Mouse (Mus musculus): Measurements from ENCODE around the gene Zfp94.

Gene Zfp94

DNA sequence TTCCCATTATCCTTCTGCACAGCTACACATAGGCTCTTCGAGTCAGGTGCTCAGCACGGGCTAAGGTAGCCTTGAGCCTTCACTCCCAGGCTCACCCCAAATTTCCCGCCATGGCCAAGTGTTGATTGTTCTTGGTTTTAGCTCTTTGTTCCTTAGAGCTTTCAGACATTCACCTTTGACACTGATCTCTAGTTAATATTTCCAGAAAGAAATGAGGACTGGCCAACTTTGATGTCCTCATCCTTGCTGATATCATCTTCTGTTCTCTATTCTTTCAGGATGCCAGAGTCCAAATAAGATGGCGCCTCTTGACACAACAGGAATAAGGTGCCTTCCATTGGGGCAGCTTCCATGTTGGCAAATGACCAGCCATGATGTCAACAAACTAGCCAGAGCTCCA is 42.0 kb downstream of the Zfp94 start:
- no peak for DNase-seq (ENCODE audit: low read depth)

DNA sequence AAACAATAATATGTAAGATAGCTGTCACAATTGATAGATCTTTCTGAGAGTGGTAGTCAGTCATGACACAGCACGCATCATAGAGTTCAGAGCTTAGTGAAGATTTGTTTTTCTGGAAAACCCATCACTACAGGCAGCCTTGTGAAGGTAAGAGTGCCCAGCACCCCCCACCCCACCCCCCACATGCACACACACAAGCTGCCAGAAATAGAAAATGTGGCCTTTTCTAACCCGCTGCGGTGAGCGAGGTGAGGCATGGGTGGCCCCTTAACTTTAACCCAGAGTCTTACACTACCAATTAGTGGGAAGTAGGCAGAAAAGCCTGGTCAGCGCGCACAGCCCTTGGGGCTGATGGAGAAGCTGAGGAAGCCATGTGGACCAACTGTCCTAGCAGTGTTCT is 45.3 kb downstream of the Zfp94 start:
- DNase-seq (ENCODE audit: low read depth) = no peak

GRCm38 (mm10) chr7:24270288-24270672 is 46.2 kb downstream of the Zfp94 start, which contains the start of gene Zfp93:
TSS of gene Zfp93 (plus strand) at chr7:24270420.
- peak; percentile 61 for DNase-seq (ENCODE audit: low read depth)

DNA sequence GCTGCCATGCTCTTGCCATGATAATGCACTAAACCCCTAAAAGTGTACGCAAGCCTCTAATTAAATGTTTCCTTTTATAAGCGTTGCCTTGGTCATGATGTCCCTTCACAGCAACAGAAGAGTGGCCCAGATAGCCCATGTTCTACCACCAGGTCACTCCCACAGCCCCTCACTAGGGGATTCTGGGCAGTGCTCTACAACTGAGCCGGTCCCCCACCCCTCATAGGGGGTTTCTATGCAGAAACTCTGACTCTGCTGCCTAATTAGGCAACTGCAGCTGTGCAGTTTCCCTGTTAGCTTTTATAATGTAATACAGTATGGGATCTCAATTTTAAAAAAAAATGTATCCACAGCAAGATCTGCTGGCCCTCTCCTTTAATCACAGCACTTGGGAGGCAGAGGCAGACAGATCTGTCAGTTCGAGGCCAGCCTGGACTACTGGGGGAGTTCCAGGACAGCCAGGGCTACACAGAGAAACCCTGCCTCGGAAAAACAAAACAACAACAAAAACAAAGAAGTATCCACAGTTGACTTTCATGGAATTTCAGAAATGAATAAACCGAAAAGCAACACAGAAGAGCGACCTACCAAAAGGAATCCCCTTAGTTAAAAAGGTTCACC is 46.7 kb downstream of the Zfp94 start:
- DNase-seq (ENCODE audit: low read depth) = no peak

DNA sequence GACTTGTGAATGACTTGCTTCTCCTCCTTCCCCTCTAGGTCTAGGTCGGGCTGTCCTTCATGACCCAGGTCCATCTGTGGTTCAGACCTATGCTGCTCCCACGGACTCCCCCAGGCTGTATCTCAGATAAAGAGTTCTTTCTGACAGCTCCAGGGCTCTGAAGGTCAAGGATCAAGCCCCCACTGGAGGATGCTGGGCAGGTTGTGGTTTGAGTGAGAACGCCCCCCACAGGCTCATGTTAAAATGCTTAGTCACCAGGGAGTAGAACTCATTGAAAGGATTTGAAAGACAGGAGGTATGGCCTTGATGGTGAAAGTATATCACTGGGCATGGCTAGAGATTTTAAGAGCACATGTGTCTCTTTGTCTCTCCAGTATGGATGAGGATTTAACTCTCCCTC is 47.2 kb downstream of the Zfp94 start:
- no peak for DNase-seq (ENCODE audit: low read depth)

- no peak for DNase-seq (ENCODE audit: low read depth)
Measured at GRCm38 (mm10) chr7:24268176-24269155, 48.0 kb downstream of the Zfp94 start.

GRCm38 (mm10) chr7:24260000-24260312 is 56.5 kb downstream of the Zfp94 start:
- DNase-seq (ENCODE audit: low read depth) = no peak

- no peak for DNase-seq (ENCODE audit: low read depth)
Measured at GRCm38 (mm10) chr7:24259306-24259999, 57.0 kb downstream of the Zfp94 start.

DNA sequence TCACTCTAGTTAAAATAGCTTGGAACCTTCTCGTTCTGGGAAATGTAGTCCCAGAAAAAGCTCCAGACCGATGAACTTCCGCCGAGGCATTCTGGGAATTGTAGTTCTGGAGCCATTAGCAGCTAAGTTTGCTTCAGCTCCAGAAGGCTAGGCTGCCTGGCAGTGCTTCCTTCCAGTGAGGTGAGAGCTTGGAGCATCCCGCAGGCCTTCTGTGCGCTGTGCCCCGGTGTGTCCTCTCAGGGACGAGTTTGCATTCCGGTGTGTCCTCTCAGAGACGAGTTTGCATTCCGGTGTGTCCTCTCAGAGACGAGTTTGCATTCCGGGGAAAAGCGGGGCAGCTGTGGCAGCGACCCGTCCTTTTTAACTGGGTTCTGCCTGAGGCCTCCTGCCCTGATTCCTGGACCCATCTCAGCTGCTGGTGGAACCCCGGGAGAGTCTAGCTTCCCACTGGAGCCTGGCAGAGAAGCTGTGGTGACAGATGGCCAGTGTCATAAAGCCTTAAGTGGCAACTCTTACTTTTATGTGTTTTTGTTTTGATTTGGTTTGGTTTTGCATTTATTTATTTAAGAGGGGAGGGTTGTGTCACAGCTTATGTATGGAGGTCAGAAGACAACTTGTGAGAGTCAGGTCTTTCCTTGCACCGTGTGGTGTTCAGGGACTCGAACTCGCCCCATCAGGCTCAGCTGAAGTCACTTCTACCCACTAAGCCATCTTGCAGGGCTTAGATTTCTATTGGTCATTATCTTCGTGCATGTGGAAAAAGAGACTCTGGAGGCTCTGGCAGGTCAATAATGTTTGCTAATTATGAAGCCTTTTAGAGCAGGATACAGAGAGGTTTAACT is 61.6 kb downstream of the Zfp94 start, which contains the start of gene Zfp108:
Gene Zfp108 (plus strand): TSS at position 162 of the 842 bp plus-strand sequence.
- DNase-seq (ENCODE audit: low read depth) = peak; percentile 38

DNA sequence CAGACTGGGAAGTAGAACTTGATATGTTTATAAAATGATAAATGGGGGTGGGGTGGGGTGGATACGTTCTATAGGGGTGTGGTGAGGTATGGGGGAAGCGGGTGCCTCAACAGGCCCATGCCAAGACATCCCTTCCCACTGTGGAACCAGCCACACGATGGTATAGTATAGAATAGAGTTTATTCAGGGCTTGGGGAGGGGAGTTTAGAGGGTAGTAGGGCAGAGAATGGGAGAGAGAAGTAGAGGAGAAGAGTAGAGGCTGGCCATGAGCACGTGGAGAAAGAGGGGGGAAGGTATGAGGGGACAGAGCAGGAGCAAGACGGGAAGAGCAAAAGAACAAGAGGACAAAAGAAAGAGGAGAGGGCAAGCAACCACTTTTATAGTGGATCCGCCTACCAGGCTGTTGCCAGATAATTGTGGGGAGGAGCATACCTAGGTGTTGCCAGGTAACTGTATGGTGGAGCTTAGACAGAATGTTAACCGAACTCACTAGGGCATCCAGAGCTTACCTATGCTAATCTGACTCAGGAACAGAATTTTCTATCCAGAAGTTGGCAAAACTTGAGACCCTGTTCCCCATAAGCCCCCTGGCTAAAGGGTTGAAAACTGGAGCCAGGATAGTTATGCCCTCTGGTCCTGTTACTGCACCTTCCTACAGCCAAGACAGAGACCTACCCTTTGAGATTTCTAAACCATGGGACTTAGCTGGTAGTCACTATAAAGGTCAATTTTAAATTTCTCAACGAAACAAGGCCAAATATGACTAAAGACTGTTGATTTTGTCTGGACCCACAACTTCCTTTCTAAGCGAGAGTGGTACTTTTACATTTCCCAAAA is 62.5 kb downstream of the Zfp94 start:
- DNase-seq (ENCODE audit: low read depth) = no peak
